Mouse (Mus musculus): ENCODE data around the gene Lhfpl2. TPM values are rescaled to one million over a fixed set of nuclear protein-coding genes. Genes with fewer than 3 reads are reported as not detected.

Lhfpl2 gene
- total and polyA plus RNA-seq, 3 experiments, result not detected

DNA sequence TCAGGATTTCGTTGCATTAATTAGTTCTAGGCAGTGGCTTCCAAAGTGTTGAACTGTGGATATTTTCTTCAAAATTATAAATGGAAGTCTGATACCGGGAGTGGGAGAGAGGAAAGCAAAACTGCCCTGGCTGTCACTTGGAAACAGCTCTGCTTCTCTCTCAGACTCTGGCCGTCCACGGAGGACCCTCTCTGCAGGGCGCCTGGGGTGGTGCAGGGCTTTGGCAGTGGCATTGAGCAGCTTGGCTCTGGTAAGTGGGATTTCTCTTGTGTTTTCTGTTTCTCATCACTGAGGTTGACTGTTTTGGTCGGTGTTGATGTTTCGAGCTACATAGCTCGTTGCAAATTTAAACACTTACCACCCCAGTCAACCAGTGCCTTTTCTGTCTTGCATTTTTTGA, 53.0 kb downstream of the Lhfpl2 start:
- Histone ChIP-seq H3K27me3 (replicated peaks) (no peaks in the 10 kb centered on the region), H3K9me3 (replicated peaks; ENCODE audit: low read length) (no peaks in the 10 kb centered on the region), H3K36me3 (replicated peaks in 1 of 2; ENCODE audit: control insufficient read depth in 1 of 2, insufficient read depth in 1 of 2, low read length in 1 of 2) (no peaks in the 10 kb centered on the region), H3K4me3 (replicated peaks in 1 of 3; ENCODE audit: low read depth in 2 of 3, low read length in 2 of 3, poor library complexity in 1 of 3) (no peak overlapping the region), H3K4me1 (ENCODE audit: control insufficient read depth in 1 of 2, insufficient read depth in 2 of 2) (no peaks in the 10 kb centered on the region), H3K4me2 (ENCODE audit: insufficient read depth, low read depth, poor library complexity, severe bottlenecking) (no peak overlapping the region), H3K79me2 (replicated peaks; ENCODE audit: control insufficient read depth, extremely low read depth, insufficient read depth, poor library complexity, severe bottlenecking) (no peaks in the 10 kb centered on the region), H3K9ac (ENCODE audit: insufficient read depth, low read depth) (no peak overlapping the region), H3K27ac (ENCODE audit: insufficient read depth, low read depth) (no peak overlapping the region)
- in situ Hi-C loops (cut with MboI; ENCODE audit: low pct_ligation_motif_present, low pct_unique_long_range_greater_than_20kb, low sequenced_read_pairs) (no loop called here), dilution Hi-C loops (cut with MboI; ENCODE audit: extremely low pct_ligation_motif_present, extremely low pct_unique_long_range_greater_than_20kb, low sequenced_read_pairs) (no loop called here)
- TF ChIP-seq USF1 (IDR thresholded peaks at IDR 0.05; ENCODE audit: low read depth, low read length) (no peak), BHLHE40 (IDR thresholded peaks at IDR 0.05; ENCODE audit: low read depth, low read length) (no peak), GABPA (IDR thresholded peaks at IDR 0.05; ENCODE audit: insufficient replicate concordance, low read depth, low read length) (no peak), EP300 (IDR thresholded peaks at IDR 0.05; ENCODE audit: low read length) (no peak), TBP (conservative IDR thresholded peaks at IDR 0.05; ENCODE audit: low read depth, low read length) (no peak), CHD2 (IDR thresholded peaks at IDR 0.05; ENCODE audit: low read length) (no peak), ELF1 (IDR thresholded peaks at IDR 0.05; ENCODE audit: low read depth, low read length) (no peak), UBTF (IDR thresholded peaks at IDR 0.05; ENCODE audit: low read depth, low read length) (no peak), JUND (conservative IDR thresholded peaks at IDR 0.05; ENCODE audit: low read depth, low read length) (no peak), MEF2A (IDR thresholded peaks at IDR 0.05; ENCODE audit: borderline replicate concordance, low read depth, low read length) (no peak), E2F4 (IDR thresholded peaks at IDR 0.05; ENCODE audit: insufficient replicate concordance, low read depth, low read length) (no peak), KAT2A (IDR thresholded peaks at IDR 0.05; ENCODE audit: insufficient replicate concordance, low read length) (no peak), IRF4 (IDR thresholded peaks at IDR 0.05; ENCODE audit: low read depth, low read length) (no peak), ZNF384 (IDR thresholded peaks at IDR 0.05; ENCODE audit: low read depth, low read length) (no peak), MAFK (IDR thresholded peaks at IDR 0.05; ENCODE audit: insufficient replicate concordance, low read length) (no peak), USF2 (conservative IDR thresholded peaks at IDR 0.05; ENCODE audit: low read depth, low read length) (no peak), MYC (IDR thresholded peaks at IDR 0.05; ENCODE audit: low read depth, low read length) (no peak), ZC3H11A (IDR thresholded peaks at IDR 0.05; ENCODE audit: low read depth, low read length) (no peak), NELFE (IDR thresholded peaks at IDR 0.05; ENCODE audit: low read depth, low read length) (no peak)
- no peak for DNase-seq (ENCODE audit: extremely low read depth)

GRCm38 (mm10) chr13:94115476-94115875, 57.9 kb downstream of the Lhfpl2 start:
- in situ Hi-C loops (cut with MboI; ENCODE audit: low pct_ligation_motif_present, low pct_unique_long_range_greater_than_20kb, low sequenced_read_pairs), result no loop called here
- H3K4me2 ChIP-seq (ENCODE audit: insufficient read depth, low read depth, poor library complexity, severe bottlenecking), result no peak overlapping the region
- TF ChIP-seq BHLHE40 (IDR thresholded peaks at IDR 0.05; ENCODE audit: low read depth, low read length) (no peak), ZKSCAN1 (IDR thresholded peaks at IDR 0.05; ENCODE audit: borderline replicate concordance, low read depth, low read length) (no peak), MAFK (IDR thresholded peaks at IDR 0.05; ENCODE audit: insufficient replicate concordance, low read length) (no peak), RCOR1 (conservative IDR thresholded peaks at IDR 0.05; ENCODE audit: low read depth, low read length) (no peak), SMC3 (IDR thresholded peaks at IDR 0.05; ENCODE audit: low read depth, low read length) (no peak), JUN (IDR thresholded peaks at IDR 0.05; ENCODE audit: insufficient read depth, low read depth, low read length) (no peak), ZNF384 (IDR thresholded peaks at IDR 0.05; ENCODE audit: low read depth, low read length) (no peak), MEF2A (IDR thresholded peaks at IDR 0.05; ENCODE audit: borderline replicate concordance, low read depth, low read length) (no peak), TBP (conservative IDR thresholded peaks at IDR 0.05; ENCODE audit: low read depth, low read length) (no peak), ZC3H11A (IDR thresholded peaks at IDR 0.05; ENCODE audit: low read depth, low read length) (no peak), TCF12 (IDR thresholded peaks at IDR 0.05; ENCODE audit: low read depth, low read length) (no peak), MAZ (IDR thresholded peaks at IDR 0.05; ENCODE audit: low read depth, low read length) (no peak), USF2 (conservative IDR thresholded peaks at IDR 0.05; ENCODE audit: low read depth, low read length) (no peak), MYC (IDR thresholded peaks at IDR 0.05; ENCODE audit: low read depth, low read length) (no peak), HCFC1 (IDR thresholded peaks at IDR 0.05; ENCODE audit: low read depth, low read length) (no peak), POLR2A (IDR thresholded peaks at IDR 0.05; ENCODE audit: low read depth, low read length) (no peak), KAT2A (IDR thresholded peaks at IDR 0.05; ENCODE audit: insufficient replicate concordance, low read length) (no peak), NRF1 (IDR thresholded peaks at IDR 0.05; ENCODE audit: low read depth, low read length) (no peak), GABPA (IDR thresholded peaks at IDR 0.05; ENCODE audit: insufficient replicate concordance, low read depth, low read length) (no peak)
- H3K27ac ChIP-seq (ENCODE audit: insufficient read depth, low read depth), result no peak overlapping the region
- H3K79me2 ChIP-seq (replicated peaks; ENCODE audit: control insufficient read depth, extremely low read depth, insufficient read depth, poor library complexity, severe bottlenecking), result no peaks in the 10 kb centered on the region
- H3K27me3 ChIP-seq (replicated peaks), result no peaks in the 10 kb centered on the region
- no peak for DNase-seq (ENCODE audit: extremely low read depth)
- peaks cover 7% of the 10 kb centered on the region for H3K9me3 ChIP-seq (replicated peaks; ENCODE audit: low read length)
- H3K9ac ChIP-seq (ENCODE audit: insufficient read depth, low read depth), result no peak overlapping the region
- H3K36me3 ChIP-seq (replicated peaks in 1 of 2; ENCODE audit: control insufficient read depth in 1 of 2, insufficient read depth in 1 of 2, low read length in 1 of 2), result no peaks in the 10 kb centered on the region
- H3K4me3 ChIP-seq (replicated peaks in 1 of 3; ENCODE audit: low read depth in 2 of 3, low read length in 2 of 3, poor library complexity in 1 of 3), result no peak overlapping the region
- dilution Hi-C loops (cut with MboI; ENCODE audit: extremely low pct_ligation_motif_present, extremely low pct_unique_long_range_greater_than_20kb, low sequenced_read_pairs), result no loop called here
- H3K4me1 ChIP-seq (ENCODE audit: control insufficient read depth in 1 of 2, insufficient read depth in 2 of 2), result peaks cover 2 to 20% of the 10 kb centered on the region in 2 experiments
